Mouse (Mus musculus) megakaryocyte, adult 5-6 weeks (primary cell): ENCODE measurements around the gene Pde11a. TPM values are rescaled to one million over a fixed set of nuclear protein-coding genes. Genes with fewer than 3 reads are reported as not detected.

ENCODE experiments used
- ATAC-seq: 2 replicates; pipeline ENCODE4 v1.8.0; 2016; ENCODE audit warnings: mild to moderate bottlenecking, inconsistent platforms; ENCODE audit not compliant: poor library complexity, severe bottlenecking
- total RNA-seq, 2 experiments: library from RNA; stranded (forward) in 1 of 2; stranded (reverse) in 1 of 2; fragments of 153-499, 151-499 nt in 1 of 2; fragments of 221-1000, 200-1000 nt in 1 of 2; gene quantifications; 2 replicates each; pipeline versions ENCODE4 v1.2.3 to v1.2.4; 2015 to 2017

The Pde11a gene
- total RNA-seq, 2 experiments from 2014 or later = 0.04 TPM; not detected in 1

GRCm38 (mm10) chr2:76215219-76215618 is 123.4 kb downstream of the Pde11a start:
- ATAC-seq = 0 out of 2 replicates have a peak, but pooled peaks have one; percentile 18

GRCm38 (mm10) chr2:76185126-76185525 is 153.4 kb downstream of the Pde11a start:
- no peak for ATAC-seq

- no peak for ATAC-seq
These were observed 175.8 kb downstream of the Pde11a start for GRCm38 (mm10) chr2:76162822-76163221.

- no peak for ATAC-seq
These were observed 179.6 kb downstream of the Pde11a start for GRCm38 (mm10) chr2:76158973-76159372.

- ATAC-seq = no peak
These were observed 197.4 kb downstream of the Pde11a start for GRCm38 (mm10) chr2:76141136-76141535.

- no peak for ATAC-seq
These were observed 205.6 kb downstream of the Pde11a start for GRCm38 (mm10) chr2:76132983-76133382.

- no peak for ATAC-seq
These were observed 208.5 kb downstream of the Pde11a start for GRCm38 (mm10) chr2:76129933-76130627.

GRCm38 (mm10) chr2:76129058-76129437 is 209.5 kb downstream of the Pde11a start:
- peak; percentile 52; the same call in 1 of the 2 replicates for ATAC-seq

GRCm38 (mm10) chr2:76128105-76129057 is 210.2 kb downstream of the Pde11a start:
- ATAC-seq = peak; percentile 29; the same call in 1 of the 2 replicates

GRCm38 (mm10) chr2:76126651-76127050 is 211.9 kb downstream of the Pde11a start:
- no peak for ATAC-seq

- no peak for ATAC-seq
These were observed 213.8 kb downstream of the Pde11a start for GRCm38 (mm10) chr2:76124821-76125220.

GRCm38 (mm10) chr2:76122167-76122566 is 216.4 kb downstream of the Pde11a start:
- ATAC-seq = no peak

- no peak for ATAC-seq
These were observed 218.7 kb downstream of the Pde11a start for GRCm38 (mm10) chr2:76119848-76120247.

- no peak for ATAC-seq
These were observed 220.1 kb downstream of the Pde11a start for GRCm38 (mm10) chr2:76118491-76118890.

GRCm38 (mm10) chr2:76117219-76117618 is 221.4 kb downstream of the Pde11a start:
- no peak for ATAC-seq

GRCm38 (mm10) chr2:76115696-76116095 is 222.9 kb downstream of the Pde11a start:
- ATAC-seq = peak; percentile 66

GRCm38 (mm10) chr2:76114734-76115133 is 223.8 kb downstream of the Pde11a start:
- peak; percentile 83 for ATAC-seq

GRCm38 (mm10) chr2:76109653-76110052 is 228.9 kb downstream of the Pde11a start:
- no peak for ATAC-seq

- ATAC-seq = no peak
These were observed 236.5 kb downstream of the Pde11a start for GRCm38 (mm10) chr2:76101889-76102602.

- ATAC-seq = no peak
These were observed 238.0 kb downstream of the Pde11a start for GRCm38 (mm10) chr2:76100597-76100996.

GRCm38 (mm10) chr2:76099726-76100347 is 238.7 kb downstream of the Pde11a start:
- ATAC-seq = no peak
